Mouse (Mus musculus): ENCODE measurements around the gene Snapc3. TPM values are rescaled to one million over a fixed set of nuclear protein-coding genes. Genes with fewer than 3 reads are reported as not detected.

Snapc3 gene
- polyA plus RNA-seq, 1 experiment from 2014 or later, result 43.1 TPM

GRCm38 (mm10) chr4:83401712-83402111 lies 15.8 kb upstream of the Snapc3 start:
- Histone ChIP-seq H3K4me1 (ENCODE audit: control insufficient read depth, insufficient read depth, low read length) (no peaks in the 10 kb centered on the region), H3K4me3 (ENCODE audit: low read depth, low read length) (no peak overlapping the region), H3K9me3 (ENCODE audit: control insufficient read depth, low read length) (peaks cover 10% of the 10 kb centered on the region), H3K27ac (replicated peaks; ENCODE audit: low read depth, low read length) (no peak overlapping the region), H3K9ac (ENCODE audit: low read depth, low read length) (no peak overlapping the region), H3K4me2 (ENCODE audit: low read depth, low read length) (no peak overlapping the region), H3K36me3 (ENCODE audit: control insufficient read depth, insufficient read depth, low read length) (no peaks in the 10 kb centered on the region), H3K27me3 (replicated peaks; ENCODE audit: control insufficient read depth, insufficient read depth, low read length) (no peaks in the 10 kb centered on the region)
- DNase-seq (ENCODE audit: low spot score) (no peak), ATAC-seq (ENCODE audit: low read depth) (no peak)

GRCm38 (mm10) chr4:83407688-83408087 lies 9.8 kb upstream of the Snapc3 start:
- no peak for ATAC-seq (ENCODE audit: low read depth)
- H3K27ac ChIP-seq (replicated peaks; ENCODE audit: low read depth, low read length), result no peak overlapping the region
- H3K27me3 ChIP-seq (replicated peaks; ENCODE audit: control insufficient read depth, insufficient read depth, low read length), result no peaks in the 10 kb centered on the region
- WGBS, result 90% methylated on average over 6 of the region's 6 CpGs
- H3K4me2 ChIP-seq (ENCODE audit: low read depth, low read length), result no peak overlapping the region
- peaks cover 30% of the 10 kb centered on the region for H3K9me3 ChIP-seq (ENCODE audit: control insufficient read depth, low read length)
- H3K36me3 ChIP-seq (ENCODE audit: control insufficient read depth, insufficient read depth, low read length), result no peaks in the 10 kb centered on the region
- no peaks in the 10 kb centered on the region for H3K4me1 ChIP-seq (ENCODE audit: control insufficient read depth, insufficient read depth, low read length)
- no peak overlapping the region for H3K4me3 ChIP-seq (ENCODE audit: low read depth, low read length)
- no peak overlapping the region for H3K9ac ChIP-seq (ENCODE audit: low read depth, low read length)
- no peak for DNase-seq (ENCODE audit: low spot score)

- no peak overlapping the region for H3K27ac ChIP-seq (replicated peaks; ENCODE audit: low read depth, low read length)
- H3K9ac ChIP-seq (ENCODE audit: low read depth, low read length), result no peak overlapping the region
- H3K4me1 ChIP-seq (ENCODE audit: control insufficient read depth, insufficient read depth, low read length), result no peaks in the 10 kb centered on the region
- peaks cover 19% of the 10 kb centered on the region for H3K9me3 ChIP-seq (ENCODE audit: control insufficient read depth, low read length)
- no peaks in the 10 kb centered on the region for H3K27me3 ChIP-seq (replicated peaks; ENCODE audit: control insufficient read depth, insufficient read depth, low read length)
- H3K4me3 ChIP-seq (ENCODE audit: low read depth, low read length), result no peak overlapping the region
- 98% methylated on average over 4 of the region's 4 CpGs for WGBS
- ATAC-seq (ENCODE audit: low read depth) (no peak), DNase-seq (ENCODE audit: low spot score) (peak; percentile 20)
- no peak overlapping the region for H3K4me2 ChIP-seq (ENCODE audit: low read depth, low read length)
- no peaks in the 10 kb centered on the region for H3K36me3 ChIP-seq (ENCODE audit: control insufficient read depth, insufficient read depth, low read length)
These were observed 7.5 kb upstream of the Snapc3 start for GRCm38 (mm10) chr4:83409867-83410505.

- H3K9me3 ChIP-seq (ENCODE audit: control insufficient read depth, low read length), result peaks cover 19% of the 10 kb centered on the region
These were observed 5.5 kb upstream of the Snapc3 start for GRCm38 (mm10) chr4:83412060-83412459.

GRCm38 (mm10) chr4:83414241-83414824 lies 3.2 kb upstream of the Snapc3 start:
- no peaks in the 10 kb centered on the region for H3K9me3 ChIP-seq (ENCODE audit: control insufficient read depth, low read length)
- H3K4me2 ChIP-seq (ENCODE audit: low read depth, low read length), result no peak overlapping the region
- H3K36me3 ChIP-seq (ENCODE audit: control insufficient read depth, insufficient read depth, low read length), result no peaks in the 10 kb centered on the region
- 77% methylated on average over 5 of the region's 5 CpGs for WGBS
- H3K4me1 ChIP-seq (ENCODE audit: control insufficient read depth, insufficient read depth, low read length), result peaks cover 8% of the 10 kb centered on the region; the same call in 1 of the 2 replicates
- ATAC-seq (ENCODE audit: low read depth) (no peak), DNase-seq (ENCODE audit: low spot score) (no peak)
- no peak overlapping the region for H3K27ac ChIP-seq (replicated peaks; ENCODE audit: low read depth, low read length)
- H3K9ac ChIP-seq (ENCODE audit: low read depth, low read length), result no peak overlapping the region
- H3K4me3 ChIP-seq (ENCODE audit: low read depth, low read length), result no peak overlapping the region
- H3K27me3 ChIP-seq (replicated peaks; ENCODE audit: control insufficient read depth, insufficient read depth, low read length), result no peaks in the 10 kb centered on the region

More at GRCm38 (mm10) chr4:83412060-83412459, 5.5 kb upstream of the Snapc3 start:
- DNase-seq (ENCODE audit: low spot score) (no peak), ATAC-seq (ENCODE audit: low read depth) (no peak)
- H3K27me3 ChIP-seq (replicated peaks; ENCODE audit: control insufficient read depth, insufficient read depth, low read length), result no peaks in the 10 kb centered on the region
- WGBS, result 69% methylated on average over 3 of the region's 3 CpGs
- no peaks in the 10 kb centered on the region for H3K4me1 ChIP-seq (ENCODE audit: control insufficient read depth, insufficient read depth, low read length)
- H3K4me3 ChIP-seq (ENCODE audit: low read depth, low read length), result no peak overlapping the region
- H3K27ac ChIP-seq (replicated peaks; ENCODE audit: low read depth, low read length), result no peak overlapping the region
- H3K4me2 ChIP-seq (ENCODE audit: low read depth, low read length), result no peak overlapping the region
- no peaks in the 10 kb centered on the region for H3K36me3 ChIP-seq (ENCODE audit: control insufficient read depth, insufficient read depth, low read length)
- no peak overlapping the region for H3K9ac ChIP-seq (ENCODE audit: low read depth, low read length)

GRCm38 (mm10) chr4:83417820-83418186 lies 279 bp downstream of the Snapc3 start:
- ATAC-seq (ENCODE audit: low read depth) (peak; percentile 62), DNase-seq (ENCODE audit: low spot score) (no peak)
- Histone ChIP-seq H3K9ac (ENCODE audit: low read depth, low read length) (peak overlapping the region; percentile 87), H3K27me3 (replicated peaks; ENCODE audit: control insufficient read depth, insufficient read depth, low read length) (no peaks in the 10 kb centered on the region), H3K36me3 (ENCODE audit: control insufficient read depth, insufficient read depth, low read length) (peaks cover 10% of the 10 kb centered on the region; the same call in 1 of the 2 replicates), H3K4me1 (ENCODE audit: control insufficient read depth, insufficient read depth, low read length) (peaks cover 8% of the 10 kb centered on the region; the same call in 1 of the 2 replicates), H3K27ac (replicated peaks; ENCODE audit: low read depth, low read length) (peak overlapping the region; percentile 65), H3K4me3 (ENCODE audit: low read depth, low read length) (peak overlapping the region; percentile 71), H3K9me3 (ENCODE audit: control insufficient read depth, low read length) (no peaks in the 10 kb centered on the region), H3K4me2 (ENCODE audit: low read depth, low read length) (peak overlapping the region; percentile 57)
- WGBS, result under 1% methylated on average over 19 of the region's 30 CpGs

GRCm38 (mm10) chr4:83418781-83419180 lies 1.3 kb downstream of the Snapc3 start:
- Histone ChIP-seq H3K4me2 (ENCODE audit: low read depth, low read length) (peak overlapping the region; percentile 57), H3K27me3 (replicated peaks; ENCODE audit: control insufficient read depth, insufficient read depth, low read length) (no peaks in the 10 kb centered on the region), H3K27ac (replicated peaks; ENCODE audit: low read depth, low read length) (no peak overlapping the region), H3K4me3 (ENCODE audit: low read depth, low read length) (peak overlapping the region; percentile 71), H3K9ac (ENCODE audit: low read depth, low read length) (peak overlapping the region; percentile 87), H3K4me1 (ENCODE audit: control insufficient read depth, insufficient read depth, low read length) (peaks cover 8% of the 10 kb centered on the region; the same call in 1 of the 2 replicates), H3K9me3 (ENCODE audit: control insufficient read depth, low read length) (no peaks in the 10 kb centered on the region), H3K36me3 (ENCODE audit: control insufficient read depth, insufficient read depth, low read length) (peaks cover 18% of the 10 kb centered on the region)
- ATAC-seq (ENCODE audit: low read depth) (no peak), DNase-seq (ENCODE audit: low spot score) (no peak)
- 69% methylated on average over 2 of the region's 2 CpGs for WGBS

- Histone ChIP-seq H3K27ac (replicated peaks; ENCODE audit: low read depth, low read length) (no peak overlapping the region), H3K4me2 (ENCODE audit: low read depth, low read length) (no peak overlapping the region), H3K27me3 (replicated peaks; ENCODE audit: control insufficient read depth, insufficient read depth, low read length) (no peaks in the 10 kb centered on the region), H3K4me3 (ENCODE audit: low read depth, low read length) (no peak overlapping the region), H3K9me3 (ENCODE audit: control insufficient read depth, low read length) (no peaks in the 10 kb centered on the region), H3K36me3 (ENCODE audit: control insufficient read depth, insufficient read depth, low read length) (peaks cover 66% of the 10 kb centered on the region), H3K9ac (ENCODE audit: low read depth, low read length) (no peak overlapping the region), H3K4me1 (ENCODE audit: control insufficient read depth, insufficient read depth, low read length) (peaks cover 6% of the 10 kb centered on the region; the same call in 1 of the 2 replicates)
- ATAC-seq (ENCODE audit: low read depth) (no peak), DNase-seq (ENCODE audit: low spot score) (no peak)
- 90% methylated on average over 6 of the region's 6 CpGs for WGBS
These were observed 6.1 kb downstream of the Snapc3 start for GRCm38 (mm10) chr4:83423641-83424040.

GRCm38 (mm10) chr4:83425119-83425518 lies 7.6 kb downstream of the Snapc3 start:
- no peaks in the 10 kb centered on the region for H3K27me3 ChIP-seq (replicated peaks; ENCODE audit: control insufficient read depth, insufficient read depth, low read length)

More at GRCm38 (mm10) chr4:83425119-83425518, 7.6 kb downstream of the Snapc3 start:
- Histone ChIP-seq H3K36me3 (ENCODE audit: control insufficient read depth, insufficient read depth, low read length) (peaks cover 78% of the 10 kb centered on the region), H3K27ac (replicated peaks; ENCODE audit: low read depth, low read length) (no peak overlapping the region), H3K4me3 (ENCODE audit: low read depth, low read length) (no peak overlapping the region), H3K4me2 (ENCODE audit: low read depth, low read length) (no peak overlapping the region), H3K4me1 (ENCODE audit: control insufficient read depth, insufficient read depth, low read length) (no peaks in the 10 kb centered on the region), H3K9ac (ENCODE audit: low read depth, low read length) (no peak overlapping the region), H3K9me3 (ENCODE audit: control insufficient read depth, low read length) (no peaks in the 10 kb centered on the region)
- WGBS, result 92% methylated on average over 4 of the region's 4 CpGs
- ATAC-seq (ENCODE audit: low read depth), result no peak
- DNase-seq (ENCODE audit: low spot score), result no peak

All from embryonic facial prominence, embryonic 14.5 days (tissue).